Mouse (Mus musculus) midbrain, embryonic 15.5 days (tissue): ENCODE data around the gene Rps6kb1. TPM values are rescaled to one million over a fixed set of nuclear protein-coding genes. Genes with fewer than 3 reads are reported as not detected.
A peak's percentile ranks its signal among the peaks of the same experiment; 100 is the strongest.
"Not testable (repeated sequence)": the region's sequence is repeated elsewhere in the genome, so short reads cannot be mapped to it uniquely, and the experiment has no call there.

ENCODE experiments used
- ATAC-seq: fragments of 200-750 bp; cut with Nextera tagmentation; replicated peaks from 2 replicates; pipeline ENCODE4 v1.8.0; 2017; ENCODE audit warnings: moderate TSS enrichment
- H3K27ac ChIP-seq: fragments of 300-500 bp; sonication (generic); 2 replicates; pipeline ENCODE4 v1.5.1; 2015; ENCODE audit warnings: mild to moderate bottlenecking, inconsistent platforms
- H3K27me3 ChIP-seq: fragments of 300-500 bp; sonication (generic); replicated peaks from 2 replicates; pipeline ENCODE4 v1.6.1; 2015; ENCODE audit warnings: inconsistent platforms
- H3K36me3 ChIP-seq: fragments of 300-500 bp; sonication (generic); replicated peaks from 2 replicates; pipeline ENCODE4 v1.6.1; 2015; ENCODE audit warnings: inconsistent platforms
- H3K4me1 ChIP-seq: fragments of 300-500 bp; sonication (generic); 2 replicates; pipeline ENCODE4 v1.6.1; 2015; ENCODE audit warnings: inconsistent platforms
- H3K4me2 ChIP-seq: fragments of 300-500 bp; sonication (generic); 2 replicates; pipeline ENCODE4 v1.6.1; 2015; ENCODE audit warnings: inconsistent platforms, mild to moderate bottlenecking, moderate library complexity
- H3K4me3 ChIP-seq: fragments of 300-500 bp; sonication (generic); 2 replicates; pipeline ENCODE4 v1.5.1; 2015; ENCODE audit warnings: mild to moderate bottlenecking, inconsistent platforms
- H3K9ac ChIP-seq: fragments of 300-500 bp; sonication (generic); 2 replicates; pipeline ENCODE4 v1.6.1; 2015; ENCODE audit warnings: mild to moderate bottlenecking, inconsistent platforms
- H3K9me3 ChIP-seq: fragments of 300-500 bp; sonication (generic); 2 replicates; pipeline ENCODE4 v1.6.1; 2016; ENCODE audit warnings: inconsistent platforms
- WGBS: fragments of 180-500 bp; shearing (Covaris S2); methylation state at CpG from one replicate; pipeline ENCODE4 v1.1.7; 2015; ENCODE audit warnings: mixed read lengths; 5-methylcytosine and 5-hydroxymethylcytosine counted together
- polyA plus RNA-seq: library from polyadenylated mRNA; unstranded; fragments of >200 nt; fragmentation: Nextera tagmentation; extraction: Ambion mirVana; gene quantifications from 2 replicates; pipeline ENCODE4 v1.2.1, GENCODE M21; 2015

Gene Rps6kb1
- polyA plus RNA-seq, 1 experiment from 2014 or later = 49.5 TPM

- Histone ChIP-seq H3K27me3 (no peaks in the 10 kb centered on the region), H3K4me3 (no peak overlapping the region), H3K4me2 (no peak overlapping the region), H3K4me1 (peaks cover 22% of the 10 kb centered on the region), H3K9ac (no peak overlapping the region), H3K36me3 (no peaks in the 10 kb centered on the region), H3K9me3 (no peaks in the 10 kb centered on the region), H3K27ac (no peak overlapping the region)
- WGBS = 94% methylated on average over 1 of the region's 1 CpGs
- ATAC-seq = no peak
Observed at GRCm38 (mm10) chr11:86547412-86547811, 2.8 kb upstream of the Rps6kb1 start.

- Histone ChIP-seq H3K9me3 (no peaks in the 10 kb centered on the region), H3K4me1 (peaks cover 24% of the 10 kb centered on the region), H3K27ac (no peak overlapping the region), H3K4me3 (peak overlapping the region; percentile 98), H3K36me3 (no peaks in the 10 kb centered on the region), H3K4me2 (peak overlapping the region; percentile 79), H3K9ac (0 out of 2 replicates have a peak overlapping the region, but pooled peaks have one; percentile 37), H3K27me3 (no peaks in the 10 kb centered on the region)
- 84% methylated on average over 8 of the region's 8 CpGs for WGBS
- no peak for ATAC-seq
Observed at GRCm38 (mm10) chr11:86545556-86545955, 951 bp upstream of the Rps6kb1 start.

GRCm38 (mm10) chr11:86543960-86544638 is 506 bp downstream of the Rps6kb1 start:
- Histone ChIP-seq H3K27ac (peak overlapping the region; percentile 90), H3K9me3 (no peaks in the 10 kb centered on the region), H3K36me3 (no peaks in the 10 kb centered on the region), H3K4me2 (peak overlapping the region; percentile 79), H3K27me3 (no peaks in the 10 kb centered on the region), H3K4me1 (peaks cover 24% of the 10 kb centered on the region), H3K9ac (peak overlapping the region; percentile 96), H3K4me3 (peak overlapping the region; percentile 98)
- WGBS = 1% methylated on average over 40 of the region's 50 CpGs
- peak; percentile 79 for ATAC-seq

- H3K9ac ChIP-seq = no peak overlapping the region
- H3K27ac ChIP-seq = no peak overlapping the region
- no peak overlapping the region for H3K4me3 ChIP-seq
- no peaks in the 10 kb centered on the region for H3K36me3 ChIP-seq
- 97% methylated on average over 1 of the region's 1 CpGs for WGBS
- ATAC-seq = no peak
- no peaks in the 10 kb centered on the region for H3K9me3 ChIP-seq
- H3K4me1 ChIP-seq = peaks cover 24% of the 10 kb centered on the region
- no peak overlapping the region for H3K4me2 ChIP-seq
- no peaks in the 10 kb centered on the region for H3K27me3 ChIP-seq
Observed at GRCm38 (mm10) chr11:86542851-86543250, 1.8 kb downstream of the Rps6kb1 start.

DNA sequence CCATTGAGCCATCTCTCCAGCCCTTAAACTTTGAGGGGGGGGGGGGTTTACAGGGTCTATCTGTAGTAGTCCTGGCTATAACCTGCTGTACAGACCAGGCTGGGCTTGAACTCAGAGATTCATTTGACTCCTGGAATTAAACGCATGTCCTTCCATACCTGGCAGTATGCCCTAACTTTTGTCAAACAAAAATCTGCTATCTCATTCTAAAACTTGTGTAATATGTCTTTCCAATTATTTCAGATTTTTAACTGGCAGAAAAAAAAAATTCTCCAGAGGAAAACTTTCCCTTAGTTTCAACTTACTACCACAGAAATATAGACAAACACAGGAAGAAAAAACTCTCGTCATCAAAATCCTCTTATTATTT is 4.1 kb downstream of the Rps6kb1 start:
- Histone ChIP-seq H3K27me3 (no peaks in the 10 kb centered on the region), H3K4me3 (no peak overlapping the region), H3K9ac (no peak overlapping the region), H3K4me1 (peaks cover 21% of the 10 kb centered on the region), H3K36me3 (no peaks in the 10 kb centered on the region), H3K27ac (no peak overlapping the region), H3K4me2 (no peak overlapping the region), H3K9me3 (no peaks in the 10 kb centered on the region)
- WGBS = 91% methylated on average over 2 of the region's 2 CpGs
- ATAC-seq = no peak

DNA sequence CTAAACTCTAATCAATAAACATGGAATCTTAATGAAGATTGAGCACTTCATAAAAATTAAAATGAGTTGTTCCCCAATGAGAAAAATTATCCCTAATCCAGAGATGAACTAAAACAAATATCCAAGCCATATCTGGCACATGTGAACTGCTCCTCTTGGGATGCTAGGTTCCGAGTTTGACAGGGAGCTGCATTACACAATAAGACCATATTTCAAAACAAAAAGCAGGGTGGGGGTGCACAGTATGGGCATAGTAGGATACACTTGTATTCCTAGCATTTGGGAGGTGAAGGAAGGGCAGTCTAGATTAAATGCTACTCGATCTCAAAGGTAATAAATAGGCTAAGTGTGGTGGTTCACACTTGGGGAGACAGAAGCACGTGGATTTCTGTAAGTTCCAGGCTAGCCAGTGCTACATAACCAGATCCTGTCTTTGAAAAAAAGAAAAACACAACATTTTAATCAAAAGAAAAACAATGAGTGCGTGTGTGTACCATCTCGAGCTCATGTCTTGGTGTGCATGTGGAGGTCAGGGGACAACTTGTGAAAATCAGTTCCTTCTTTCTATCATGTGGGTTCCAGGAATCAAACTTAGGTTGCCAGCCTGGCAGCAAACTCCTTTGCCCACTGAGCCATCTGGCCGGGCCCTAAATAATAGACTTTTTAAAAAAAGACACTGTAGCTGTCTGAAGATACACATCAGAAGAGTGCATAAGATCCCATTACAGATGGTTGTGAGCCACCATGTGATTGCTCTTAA is 4.7 kb downstream of the Rps6kb1 start:
- H3K4me3 ChIP-seq = no peak overlapping the region
- peaks cover 17% of the 10 kb centered on the region for H3K4me1 ChIP-seq
- no peak overlapping the region for H3K4me2 ChIP-seq
- no peak overlapping the region for H3K27ac ChIP-seq
- no peak for ATAC-seq
- WGBS = 94% methylated on average over 6 of the region's 6 CpGs
- H3K9me3 ChIP-seq = no peaks in the 10 kb centered on the region
- no peaks in the 10 kb centered on the region for H3K36me3 ChIP-seq
- no peaks in the 10 kb centered on the region for H3K27me3 ChIP-seq
- H3K9ac ChIP-seq = no peak overlapping the region

DNA sequence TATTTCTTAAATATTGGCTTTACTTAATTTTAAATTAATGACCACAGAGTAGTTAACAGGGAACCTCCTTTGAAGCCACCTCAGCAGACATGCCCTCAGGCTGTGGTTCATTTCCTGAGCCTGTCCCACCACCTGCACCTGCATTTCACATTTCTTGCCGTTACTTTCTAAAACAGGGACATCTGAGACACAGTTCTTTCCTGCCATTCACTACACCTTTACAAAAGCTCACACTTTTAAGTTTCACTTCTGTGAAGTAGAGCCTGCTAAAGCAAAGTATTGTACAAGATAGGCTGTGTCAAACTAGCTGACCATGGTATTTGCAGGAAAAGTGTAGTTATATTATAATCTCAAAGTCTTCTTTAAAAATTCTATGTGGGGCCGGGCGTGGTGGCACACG is 5.8 kb downstream of the Rps6kb1 start:
- Histone ChIP-seq H3K4me2 (no peak overlapping the region), H3K4me1 (peaks cover 16% of the 10 kb centered on the region), H3K36me3 (peaks cover 5% of the 10 kb centered on the region; the same call in 1 of the 2 replicates), H3K27ac (no peak overlapping the region), H3K4me3 (no peak overlapping the region), H3K27me3 (no peaks in the 10 kb centered on the region), H3K9me3 (no peaks in the 10 kb centered on the region), H3K9ac (no peak overlapping the region)
- no peak for ATAC-seq
- WGBS = 96% methylated on average over 4 of the region's 4 CpGs

DNA sequence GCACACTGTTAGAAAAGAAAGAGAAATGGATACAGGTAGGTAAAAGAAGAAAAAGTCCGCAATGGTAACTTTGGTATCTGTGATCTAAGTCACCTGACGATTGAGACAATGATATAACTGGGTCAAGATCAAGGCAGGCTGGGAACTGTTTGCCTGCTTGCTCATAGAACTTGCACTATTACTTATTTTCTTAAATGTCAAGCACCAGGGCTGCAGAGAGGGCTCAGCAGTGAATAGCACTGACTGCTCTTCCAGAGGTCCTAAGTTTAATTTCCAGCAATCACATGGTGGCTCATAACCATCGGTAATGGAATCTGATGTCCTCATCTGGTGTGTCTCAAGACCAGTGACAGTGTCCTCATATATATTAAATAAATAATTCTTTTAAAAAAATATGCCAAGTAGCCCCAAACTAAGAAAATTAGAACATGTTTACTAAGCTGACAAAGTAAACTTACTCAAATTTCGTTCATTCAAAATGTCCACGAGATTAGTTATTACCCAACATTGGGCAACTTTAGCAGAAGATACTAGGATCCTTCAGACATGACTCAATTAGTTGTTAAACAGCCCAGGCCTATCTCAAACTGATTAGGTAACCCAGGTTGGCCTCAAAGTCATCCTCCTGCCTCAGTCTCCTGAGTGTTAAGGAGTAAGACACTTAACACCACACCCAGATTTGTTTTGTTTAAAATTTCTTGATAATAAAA is 10.2 kb downstream of the Rps6kb1 start:
- H3K4me2 ChIP-seq = no peak overlapping the region
- H3K27ac ChIP-seq = no peak overlapping the region
- H3K9ac ChIP-seq = no peak overlapping the region
- no peaks in the 10 kb centered on the region for H3K27me3 ChIP-seq
- no peak overlapping the region for H3K4me3 ChIP-seq
- no peak for ATAC-seq
- 95% methylated on average over 5 of the region's 5 CpGs for WGBS
- H3K4me1 ChIP-seq = no peaks in the 10 kb centered on the region
- H3K9me3 ChIP-seq = no peaks in the 10 kb centered on the region
- H3K36me3 ChIP-seq = peaks cover 8% of the 10 kb centered on the region; the same call in 1 of the 2 replicates

GRCm38 (mm10) chr11:86533302-86533701 is 11.3 kb downstream of the Rps6kb1 start:
- not testable (repeated sequence) for H3K4me1 ChIP-seq, ATAC-seq, H3K27me3 ChIP-seq, H3K4me2 ChIP-seq, H3K4me3 ChIP-seq, H3K9me3 ChIP-seq, H3K9ac ChIP-seq, H3K36me3 ChIP-seq, H3K27ac ChIP-seq
- WGBS = 94% methylated on average over 6 of the region's 6 CpGs

GRCm38 (mm10) chr11:86532834-86533233 is 11.8 kb downstream of the Rps6kb1 start:
- WGBS = 73% methylated on average over 1 of the region's 1 CpGs
- Histone ChIP-seq H3K36me3 (peaks cover 10% of the 10 kb centered on the region; the same call in 1 of the 2 replicates), H3K27ac (no peak overlapping the region), H3K9ac (no peak overlapping the region), H3K27me3 (no peaks in the 10 kb centered on the region), H3K4me1 (no peaks in the 10 kb centered on the region), H3K9me3 (no peaks in the 10 kb centered on the region), H3K4me2 (no peak overlapping the region), H3K4me3 (no peak overlapping the region)
- ATAC-seq = no peak

GRCm38 (mm10) chr11:86527528-86527927 is 17.1 kb downstream of the Rps6kb1 start:
- WGBS = 93% methylated on average over 4 of the region's 4 CpGs
- no peaks in the 10 kb centered on the region for H3K4me1 ChIP-seq
- no peak overlapping the region for H3K4me3 ChIP-seq
- no peak overlapping the region for H3K9ac ChIP-seq
- H3K27me3 ChIP-seq = no peaks in the 10 kb centered on the region
- H3K36me3 ChIP-seq = peaks cover 21% of the 10 kb centered on the region
- H3K4me2 ChIP-seq = no peak overlapping the region
- no peaks in the 10 kb centered on the region for H3K9me3 ChIP-seq
- no peak for ATAC-seq
- H3K27ac ChIP-seq = no peak overlapping the region

DNA sequence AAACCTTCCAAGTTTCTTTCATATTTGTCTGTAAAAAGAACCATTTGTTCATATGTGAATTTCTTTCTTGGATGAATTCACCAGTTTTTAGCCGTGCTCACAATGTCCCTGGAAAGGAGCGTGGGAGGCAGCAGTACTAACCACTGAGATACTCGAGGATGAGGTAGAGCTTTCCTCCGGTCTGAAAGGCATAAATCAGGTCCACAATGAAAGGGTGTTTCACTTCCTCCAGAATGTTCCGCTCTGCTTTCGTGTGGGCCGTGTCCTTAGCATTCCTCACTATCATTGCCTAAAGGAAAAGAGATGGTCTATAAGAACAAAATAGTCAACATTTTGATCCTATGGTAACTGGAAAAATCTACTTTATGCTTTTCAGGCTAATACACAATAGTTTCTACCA is 24.9 kb downstream of the Rps6kb1 start:
- 95% methylated on average over 7 of the region's 7 CpGs for WGBS
- H3K4me3 ChIP-seq = no peak overlapping the region
- H3K9ac ChIP-seq = no peak overlapping the region
- H3K4me2 ChIP-seq = no peak overlapping the region
- H3K4me1 ChIP-seq = no peaks in the 10 kb centered on the region
- no peak for ATAC-seq
- H3K36me3 ChIP-seq = peaks cover 57% of the 10 kb centered on the region
- H3K9me3 ChIP-seq = no peaks in the 10 kb centered on the region
- no peak overlapping the region for H3K27ac ChIP-seq
- H3K27me3 ChIP-seq = no peaks in the 10 kb centered on the region
